ENCODE assay signal across 12 mouse cellular contexts in the genomic region with DNA sequence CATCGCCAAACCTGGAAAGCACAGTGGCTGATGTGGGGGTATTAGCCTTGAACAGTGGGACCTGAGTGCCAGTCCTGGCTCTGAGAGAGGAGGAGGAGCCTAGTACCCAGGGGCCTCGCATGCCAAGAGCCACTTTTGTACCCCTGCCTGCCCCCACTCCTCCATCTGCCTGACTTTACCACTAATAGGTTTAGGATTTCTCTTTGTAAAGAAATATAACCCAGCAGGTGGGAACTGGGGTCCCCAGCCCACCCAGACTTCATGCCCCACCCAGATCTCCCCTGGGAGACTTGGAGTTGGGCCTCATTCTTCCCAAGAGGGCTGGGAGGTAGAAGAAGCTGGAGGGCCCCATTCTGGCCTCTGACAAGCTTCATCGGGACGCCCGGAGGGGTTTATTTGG. TPM values are rescaled to one million over a fixed set of nuclear protein-coding genes. Genes with fewer than 3 reads are reported as not detected.
DNase-seq lines count a peak whose midpoint lies in the region; ATAC-seq and TF ChIP-seq lines count a peak whose summit lies in the region.
"Had no signal": no experiment of that assay in that cellular context is flagged by ENCODE, and none has a peak within 500 bp of the region (broad histone marks: within the 10 kb centered on the region; RNA-seq: fewer than 3 reads in every experiment).

No protein-coding gene starts in this region.

- peak overlapping the region; percentile 68; the same call in 1 of the 2 replicates for H3K27ac ChIP-seq in forebrain, embryonic 12.5 days
- peak overlapping the region; percentile 17; the same call in 1 of the 2 replicates for H3K27ac ChIP-seq in hindbrain, embryonic 16.5 days (ENCODE audit: low read depth, low read length)
- no peak overlapping the region for H3K27ac ChIP-seq in midbrain, postnatal 0 days (ENCODE audit: low read depth, low read length)
- H3K27ac ChIP-seq in kidney, embryonic 14.5 days (ENCODE audit: low read depth, low read length): no peak overlapping the region
- H3K27ac ChIP-seq: heart, embryonic 13.5 days; intestine, embryonic 15.5 days had no signal

- peaks cover 65% of the 10 kb centered on the region for H3K27me3 ChIP-seq in forebrain, embryonic 12.5 days
- 0 out of 2 replicates have a peak, but pooled peaks cover 2% of the 10 kb centered on the region for H3K27me3 ChIP-seq in hindbrain, embryonic 16.5 days (replicated peaks; ENCODE audit: control insufficient read depth, insufficient read depth, low read length)
- no peaks in the 10 kb centered on the region for H3K27me3 ChIP-seq in midbrain, postnatal 0 days (ENCODE audit: insufficient read depth, low read length)
- no peaks in the 10 kb centered on the region for H3K27me3 ChIP-seq in kidney, embryonic 14.5 days (ENCODE audit: control insufficient read depth, insufficient read depth, low read length)
- H3K27me3 ChIP-seq: heart, embryonic 13.5 days; intestine, embryonic 15.5 days had no signal

- 38% methylated on average over 5 of the region's 5 CpGs for WGBS in forebrain, embryonic 12.5 days
- 50% methylated on average over 5 of the region's 5 CpGs for WGBS in hindbrain, embryonic 16.5 days
- 25% methylated on average over 5 of the region's 5 CpGs for WGBS in midbrain, postnatal 0 days
- WGBS in kidney, embryonic 14.5 days: 78% methylated on average over 5 of the region's 5 CpGs

- no peaks in the 10 kb centered on the region for H3K9me3 ChIP-seq in forebrain, embryonic 12.5 days
- no peaks in the 10 kb centered on the region for H3K9me3 ChIP-seq in hindbrain, embryonic 16.5 days (ENCODE audit: control insufficient read depth, low read length)
- H3K9me3 ChIP-seq in midbrain, postnatal 0 days (ENCODE audit: low read length): no peaks in the 10 kb centered on the region
- no peaks in the 10 kb centered on the region for H3K9me3 ChIP-seq in kidney, embryonic 14.5 days (ENCODE audit: control insufficient read depth, low read length)
- H3K9me3 ChIP-seq: heart, embryonic 13.5 days; intestine, embryonic 15.5 days had no signal

- no peaks in the 10 kb centered on the region for H3K36me3 ChIP-seq in forebrain, embryonic 12.5 days (replicated peaks)
- H3K36me3 ChIP-seq in hindbrain, embryonic 16.5 days (ENCODE audit: control insufficient read depth, insufficient read depth, low read length): no peaks in the 10 kb centered on the region
- no peaks in the 10 kb centered on the region for H3K36me3 ChIP-seq in midbrain, postnatal 0 days (ENCODE audit: insufficient read depth, low read length)
- no peaks in the 10 kb centered on the region for H3K36me3 ChIP-seq in kidney, embryonic 14.5 days (ENCODE audit: control insufficient read depth, insufficient read depth, low read length)
- H3K36me3 ChIP-seq: heart, embryonic 13.5 days; intestine, embryonic 15.5 days had no signal

- intact Hi-C loops in heart, postnatal 14 days (cut with DNase I): loop anchor here (5.0 kb wide), 1 partner anchor 191 kb away; no protein-coding TSS in a partner anchor

- peaks cover 53% of the 10 kb centered on the region for H3K4me1 ChIP-seq in forebrain, embryonic 12.5 days
- peaks cover 3% of the 10 kb centered on the region; the same call in 1 of the 2 replicates for H3K4me1 ChIP-seq in hindbrain, embryonic 16.5 days (ENCODE audit: control insufficient read depth, insufficient read depth, low read depth, low read length)
- 0 out of 2 replicates have a peak, but pooled peaks cover 4% of the 10 kb centered on the region for H3K4me1 ChIP-seq in midbrain, postnatal 0 days (ENCODE audit: insufficient read depth, low read length)
- no peaks in the 10 kb centered on the region for H3K4me1 ChIP-seq in kidney, embryonic 14.5 days (ENCODE audit: control insufficient read depth, insufficient read depth, low read length)
- H3K4me1 ChIP-seq: heart, embryonic 13.5 days; intestine, embryonic 15.5 days had no signal

- ATAC-seq in forebrain, embryonic 12.5 days (ENCODE audit: low FRiP score): peak; percentile 54; the same call in 1 of the 2 replicates
- peak; percentile 43 for ATAC-seq in hindbrain, embryonic 16.5 days
- ATAC-seq in midbrain, postnatal 0 days (ENCODE audit: low FRiP score): peak; percentile 25; the same call in 1 of the 2 replicates
- ATAC-seq in erythroblast, adult 5-6 weeks (replicated peaks; ENCODE audit: low FRiP score, poor library complexity, severe bottlenecking): no peak
- ATAC-seq in kidney, embryonic 14.5 days (ENCODE audit: low FRiP score, low TSS enrichment): no peak
- ATAC-seq: intestine, embryonic 15.5 days had no signal

- H3K9ac ChIP-seq in forebrain, embryonic 12.5 days: no peak overlapping the region
- H3K9ac ChIP-seq in hindbrain, embryonic 16.5 days (ENCODE audit: low read depth, low read length): no peak overlapping the region
- H3K9ac ChIP-seq in midbrain, postnatal 0 days (replicated peaks; ENCODE audit: low read length, poor library complexity, severe bottlenecking): no peak overlapping the region
- no peak overlapping the region for H3K9ac ChIP-seq in kidney, embryonic 14.5 days (ENCODE audit: low read depth, low read length)
- H3K9ac ChIP-seq: heart, embryonic 13.5 days; intestine, embryonic 15.5 days had no signal

- H3K4me3 ChIP-seq in forebrain, embryonic 12.5 days (replicated peaks): no peak overlapping the region
- H3K4me3 ChIP-seq in hindbrain, embryonic 16.5 days (ENCODE audit: low read length): no peak overlapping the region
- H3K4me3 ChIP-seq in midbrain, postnatal 0 days (ENCODE audit: low read depth, low read length): no peak overlapping the region
- H3K4me3 ChIP-seq in kidney, embryonic 14.5 days (ENCODE audit: low read length): no peak overlapping the region
- H3K4me3 ChIP-seq: heart, embryonic 13.5 days; intestine, embryonic 15.5 days had no signal

- DNase-seq in heart, adult 11 months: peak; percentile 57
- DNase-seq in heart, postnatal 14 days: no peak
- no peak for DNase-seq in midbrain, postnatal 0 days (ENCODE audit: low spot score)
- no peak for DNase-seq in adrenal gland, adult (ENCODE audit: inconsistent age in 2 of 2, low spot score in 1 of 2)
- DNase-seq: gastrocnemius, postnatal 25 days had no signal

- H3K4me2 ChIP-seq in forebrain, embryonic 12.5 days: no peak overlapping the region
- H3K4me2 ChIP-seq in hindbrain, embryonic 16.5 days (ENCODE audit: low read length): no peak overlapping the region
- no peak overlapping the region for H3K4me2 ChIP-seq in midbrain, postnatal 0 days (ENCODE audit: low read depth, low read length, poor library complexity, severe bottlenecking)
- no peak overlapping the region for H3K4me2 ChIP-seq in kidney, embryonic 14.5 days (replicated peaks; ENCODE audit: low read depth, low read length)
- H3K4me2 ChIP-seq: heart, embryonic 13.5 days; intestine, embryonic 15.5 days had no signal

- no peak for TF ChIP-seq CTCF in midbrain, postnatal 0 days (IDR thresholded peaks at IDR 0.05)

RNA-seq across cellular contexts. Expression of a gene that starts 56.3 kb away (rescaled TPM):
- 1 to 10 TPM; 1.8 to 2.6 TPM for total RNA-seq in heart, postnatal 14 days (2021)
- polyA plus RNA-seq in forebrain, embryonic 12.5 days (2016; fragmentation: Nextera tagmentation; extraction: Ambion mirVana): 90.6 and 119 TPM in 2 replicates
- polyA plus RNA-seq in hindbrain, embryonic 16.5 days (2015; fragmentation: Nextera tagmentation; extraction: Ambion mirVana): 35.6 and 48.0 TPM in 2 replicates
- 109 and 117 TPM in 2 replicates for total RNA-seq in midbrain, postnatal 0 days (2014; rRNA removed)
- polyA plus RNA-seq in midbrain, postnatal 0 days (2015; fragmentation: Nextera tagmentation; extraction: Ambion mirVana): 109 and 121 TPM in 2 replicates
- total RNA-seq in erythroblast, adult 5-6 weeks (2015; ENCODE audit: low replicate concordance): 7.1 and 10.2 TPM in 2 replicates
- total RNA-seq in erythroblast, adult 5-6 weeks (2017; ENCODE audit: low replicate concordance): 1.3 TPM in 1 of 2 replicates, not detected in the other
- 7.2 and 7.9 TPM in 2 replicates for polyA plus RNA-seq in kidney, embryonic 14.5 days (2014; fragmentation: Nextera tagmentation; extraction: Ambion mirVana)
- total RNA-seq: liver, adult 2 months had no signal
- polyA plus RNA-seq: liver, adult 2 months had no signal

Comparison
In these comparisons a context has a peak if more than half of its experiments do, and no peak if none do; other contexts are left out.
1. ATAC-seq: peak in forebrain, embryonic 12.5 days (single experiment), hindbrain, embryonic 16.5 days (single experiment) and midbrain, postnatal 0 days (single experiment); none in erythroblast, adult 5-6 weeks (single experiment) and kidney, embryonic 14.5 days (single experiment).
2. H3K27ac ChIP-seq: peak in forebrain, embryonic 12.5 days (single experiment) and hindbrain, embryonic 16.5 days (single experiment); none in midbrain, postnatal 0 days (single experiment) and kidney, embryonic 14.5 days (single experiment).